Mouse (Mus musculus) kidney, adult 2 months (tissue): ENCODE measurements around the gene Kif9. TPM values are rescaled to one million over a fixed set of nuclear protein-coding genes. Genes with fewer than 3 reads are reported as not detected.

ENCODE experiments used
- DNase-seq: peaks from one replicate; pipeline ENCODE4 v3.0.0; 2021
- H3K27ac ChIP-seq: fragments of 200-500 bp; 2 replicates; pipeline ENCODE4 v1.5.1; 2012; ENCODE audit warnings: low read depth, low read length, control low read depth, inconsistent platforms; ENCODE audit not compliant: insufficient read depth
- H3K27me3 ChIP-seq: fragments of 200-500 bp; replicated peaks from 2 replicates; pipeline ENCODE4 v1.6.1; 2012; ENCODE audit warnings: mild to moderate bottlenecking, moderate library complexity, low read length, inconsistent platforms; ENCODE audit not compliant: control insufficient read depth, insufficient read depth
- H3K36me3 ChIP-seq: fragments of 200-500 bp; 2 replicates; pipeline ENCODE4 v1.6.1; 2012; ENCODE audit warnings: mild to moderate bottlenecking, moderate library complexity, low read length, inconsistent platforms; ENCODE audit not compliant: control insufficient read depth, insufficient read depth
- H3K4me1 ChIP-seq: fragments of 200-500 bp; 2 replicates; pipeline ENCODE4 v1.6.1; 2011; ENCODE audit warnings: low read length; ENCODE audit not compliant: control insufficient read depth, insufficient read depth
- H3K4me3 ChIP-seq: fragments of 200-500 bp; 2 replicates; pipeline ENCODE4 v1.5.1; 2011; ENCODE audit warnings: mild to moderate bottlenecking, low read depth, low read length, control low read depth; ENCODE audit not compliant: insufficient read depth
- CTCF ChIP-seq: fragments of 200-500 bp; conservative IDR thresholded peaks from 2 replicates; pipeline ENCODE4 v1.5.1; 2011; ENCODE audit warnings: low read depth, mild to moderate bottlenecking, control low read depth, low read length, moderate library complexity, mixed read lengths; ENCODE audit not compliant: insufficient read depth, insufficient read length
- POLR2A ChIP-seq: fragments of 200-500 bp; IDR thresholded peaks from one replicate; pipeline ENCODE4 v1.6.1; 2011; ENCODE audit warnings: low read depth, low read length, control low read depth
- WGBS: fragments of 180-500 bp; shearing (Covaris S2); methylation state at CpG from one replicate; pipeline ENCODE4 v1.1.7; 2018; 5-methylcytosine and 5-hydroxymethylcytosine counted together
- polyA plus RNA-seq: library from polyadenylated mRNA; depleted of rRNA; stranded (reverse); fragments of >200 nt; gene quantifications from 2 replicates; pipeline ENCODE4 v1.2.3, GENCODE M21; 2012

Gene Kif9
- polyA plus RNA-seq, 1 experiment = 1.8 TPM

- Histone ChIP-seq H3K27me3 (no peaks in the 10 kb centered on the region), H3K27ac (no peak overlapping the region), H3K4me3 (no peak overlapping the region), H3K36me3 (no peaks in the 10 kb centered on the region), H3K4me1 (no peaks in the 10 kb centered on the region)
- WGBS = 23% methylated on average over 11 of the region's 11 CpGs
- TF ChIP-seq CTCF (peak; percentile 80), POLR2A (no peak)
- DNase-seq = peak; percentile 80
Measured at GRCm38 (mm10) chr9:110448857-110449617, 27.7 kb upstream of the Kif9 start.

- 69% methylated on average over 3 of the region's 3 CpGs for WGBS
Measured at GRCm38 (mm10) chr9:110452523-110452922, 24.2 kb upstream of the Kif9 start.

GRCm38 (mm10) chr9:110457926-110458325 is 18.8 kb upstream of the Kif9 start:
- no peak overlapping the region for H3K4me3 ChIP-seq
- H3K4me1 ChIP-seq = no peaks in the 10 kb centered on the region
- H3K27me3 ChIP-seq = no peaks in the 10 kb centered on the region
- 92% methylated on average over 3 of the region's 3 CpGs for WGBS
- no peaks in the 10 kb centered on the region for H3K36me3 ChIP-seq
- H3K27ac ChIP-seq = no peak overlapping the region
- TF ChIP-seq POLR2A (no peak), CTCF (no peak)
- DNase-seq = no peak

More at GRCm38 (mm10) chr9:110452523-110452922, 24.2 kb upstream of the Kif9 start:
- H3K27me3 ChIP-seq = no peaks in the 10 kb centered on the region
- no peaks in the 10 kb centered on the region for H3K4me1 ChIP-seq
- TF ChIP-seq POLR2A (no peak), CTCF (no peak)
- no peaks in the 10 kb centered on the region for H3K36me3 ChIP-seq
- DNase-seq = no peak
- no peak overlapping the region for H3K27ac ChIP-seq
- H3K4me3 ChIP-seq = no peak overlapping the region

- TF ChIP-seq POLR2A (no peak), CTCF (no peak)
- Histone ChIP-seq H3K4me3 (no peak overlapping the region), H3K27me3 (no peaks in the 10 kb centered on the region), H3K27ac (0 out of 2 replicates have a peak overlapping the region, but pooled peaks have one; percentile 14), H3K4me1 (no peaks in the 10 kb centered on the region), H3K36me3 (no peaks in the 10 kb centered on the region)
- peak; percentile 42 for DNase-seq
- 38% methylated on average over 2 of the region's 2 CpGs for WGBS
Measured at GRCm38 (mm10) chr9:110459145-110459727, 17.5 kb upstream of the Kif9 start.

GRCm38 (mm10) chr9:110460884-110461815 is 15.6 kb upstream of the Kif9 start:
- Histone ChIP-seq H3K4me1 (no peaks in the 10 kb centered on the region), H3K4me3 (no peak overlapping the region), H3K36me3 (no peaks in the 10 kb centered on the region), H3K27me3 (no peaks in the 10 kb centered on the region), H3K27ac (no peak overlapping the region)
- TF ChIP-seq POLR2A = no peak
- no peak for TF ChIP-seq CTCF
- 87% methylated on average over 18 of the region's 18 CpGs for WGBS
- no peak for DNase-seq

- DNase-seq = no peak
- Histone ChIP-seq H3K36me3 (no peaks in the 10 kb centered on the region), H3K27me3 (no peaks in the 10 kb centered on the region), H3K4me3 (no peak overlapping the region), H3K27ac (no peak overlapping the region), H3K4me1 (no peaks in the 10 kb centered on the region)
- TF ChIP-seq CTCF = no peak
- TF ChIP-seq POLR2A = no peak
- WGBS = 84% methylated on average over 7 of the region's 7 CpGs
Measured at GRCm38 (mm10) chr9:110462321-110462720, 14.4 kb upstream of the Kif9 start.
